Mouse (Mus musculus): ENCODE measurements around the gene Ddx43.

DNA sequence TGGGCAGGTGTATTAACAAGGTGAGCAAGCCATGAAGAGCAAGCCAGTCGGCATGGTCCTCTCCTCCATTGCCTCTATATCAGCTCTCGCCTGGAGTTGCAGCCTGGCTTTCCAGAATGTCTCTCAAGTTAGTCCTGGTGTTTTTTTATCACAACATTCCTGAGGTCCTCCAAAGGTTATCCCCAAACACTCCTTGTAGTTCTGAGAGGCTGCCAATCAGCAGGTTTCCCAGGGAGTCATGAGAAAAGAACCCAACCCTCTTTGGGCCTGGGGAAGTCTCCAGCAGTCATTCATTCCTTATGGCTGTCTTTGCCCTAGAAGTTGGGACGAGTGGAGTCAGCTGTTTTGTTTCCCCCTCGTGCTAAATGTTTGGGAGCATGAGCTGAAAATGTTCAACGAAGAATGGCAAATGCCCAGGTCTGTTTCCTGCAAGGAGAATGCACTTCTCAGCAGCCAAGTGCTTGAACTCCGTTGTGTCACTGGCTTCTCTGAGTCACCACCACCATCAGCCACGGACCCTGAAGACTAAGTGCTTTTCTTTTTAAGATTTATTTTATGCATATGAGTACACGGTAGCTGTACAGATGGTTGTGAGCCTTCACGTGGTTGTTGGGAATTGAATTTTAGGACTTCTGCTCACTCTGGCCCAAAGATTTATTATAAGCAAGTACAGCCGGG is 22.6 kb upstream of the Ddx43 start:
- TF ChIP-seq CTCF (IDR thresholded peaks at IDR 0.05; ENCODE audit: low read depth, low read length) (no peak), GATA2 (IDR thresholded peaks at IDR 0.05; ENCODE audit: borderline replicate concordance, low read depth, low read length) (no peak), TAL1 (conservative IDR thresholded peaks at IDR 0.05; ENCODE audit: low read depth, low read length) (no peak), GATA1 (IDR thresholded peaks at IDR 0.05; ENCODE audit: borderline replicate concordance, low read length) (no peak), POLR2AphosphoS5 (IDR thresholded peaks at IDR 0.05; ENCODE audit: insufficient replicate concordance, low read depth, low read length) (no peak)
